Mouse (Mus musculus) myocyte (in vitro differentiated cells): Measurements from ENCODE around the gene Rhbg. TPM values are rescaled to one million over a fixed set of nuclear protein-coding genes. Genes with fewer than 3 reads are reported as not detected.

Source experiments
- H3K27me3 ChIP-seq: one replicate; pipeline ENCODE4 v1.6.1; 2011; ENCODE audit not compliant: control insufficient read depth, insufficient read depth, insufficient read length
- H3K36me3 ChIP-seq: one replicate; pipeline ENCODE4 v1.6.1; 2011; ENCODE audit not compliant: control insufficient read depth, insufficient read depth
- H3K4me2 ChIP-seq: one replicate; pipeline ENCODE4 v1.6.1; 2011; ENCODE audit warnings: low read depth, control low read depth
- H3K4me3 ChIP-seq: one replicate; pipeline ENCODE4 v1.5.1; 2011; ENCODE audit warnings: mild to moderate bottlenecking, control low read depth, moderate library complexity
- H3K79me2 ChIP-seq: one replicate; pipeline ENCODE4 v1.6.1; 2011; ENCODE audit not compliant: control insufficient read depth, insufficient read depth
- H3ac ChIP-seq: one replicate; pipeline ENCODE4 v1.6.1; 2011; ENCODE audit not compliant: control insufficient read depth, insufficient read length
- CEBPB ChIP-seq: IDR thresholded peaks from 2 replicates; pipeline ENCODE4 v1.6.1; 2011; ENCODE audit warnings: mild to moderate bottlenecking, moderate library complexity; ENCODE audit not compliant: poor library complexity, insufficient read depth, severe bottlenecking
- E2F4 ChIP-seq: IDR thresholded peaks from one replicate; pipeline ENCODE4 v1.6.1; 2011; ENCODE audit warnings: mild to moderate bottlenecking, control low read depth, moderate library complexity; ENCODE audit not compliant: insufficient read depth
- MAX ChIP-seq: IDR thresholded peaks from one replicate; pipeline ENCODE4 v1.6.1; 2011; ENCODE audit warnings: low read depth, mild to moderate bottlenecking, control low read depth
- MYOD1 ChIP-seq, 3 experiments: IDR thresholded peaks; one replicate each; pipeline ENCODE4 v1.6.1; 2011; ENCODE audit warnings: control low read depth in 2 of 3, low read depth in 2 of 3, mild to moderate bottlenecking in 2 of 3, moderate library complexity in 1 of 3; ENCODE audit not compliant: insufficient read length in 2 of 3, control insufficient read depth in 1 of 3
- MYOG ChIP-seq, 3 experiments: IDR thresholded peaks; one replicate each; pipeline ENCODE4 v1.6.1; 2011; ENCODE audit warnings: control low read depth in 2 of 3, low read depth in 2 of 3, mild to moderate bottlenecking in 2 of 3; ENCODE audit not compliant: insufficient read length in 2 of 3, control insufficient read depth in 1 of 3, insufficient read depth in 1 of 3
- POLR2A ChIP-seq: IDR thresholded peaks from one replicate; pipeline ENCODE4 v1.6.1; 2011; ENCODE audit warnings: low read depth, mild to moderate bottlenecking, control low read depth, moderate library complexity; ENCODE audit not compliant: insufficient read length
- POLR2AphosphoS2 ChIP-seq: IDR thresholded peaks from one replicate; pipeline ENCODE4 v1.6.1; 2011; ENCODE audit warnings: low read depth, control low read depth; ENCODE audit not compliant: insufficient read length
- REST ChIP-seq: IDR thresholded peaks from one replicate; pipeline ENCODE4 v1.6.1; 2011; ENCODE audit warnings: mild to moderate bottlenecking, control low read depth, moderate library complexity; ENCODE audit not compliant: insufficient read depth, insufficient read length
- SRF ChIP-seq: IDR thresholded peaks from one replicate; pipeline ENCODE4 v1.6.1; 2011; ENCODE audit warnings: low read depth; ENCODE audit not compliant: control insufficient read depth, insufficient read length
- TCF12 ChIP-seq: IDR thresholded peaks from one replicate; pipeline ENCODE4 v1.6.1; 2011; ENCODE audit warnings: mild to moderate bottlenecking, control low read depth; ENCODE audit not compliant: poor library complexity, insufficient read depth, severe bottlenecking
- TCF3 ChIP-seq: IDR thresholded peaks from one replicate; pipeline ENCODE4 v1.6.1; 2011; ENCODE audit warnings: low read depth, control low read depth; ENCODE audit not compliant: insufficient read length
- USF1 ChIP-seq: IDR thresholded peaks from one replicate; pipeline ENCODE4 v1.6.1; 2011; ENCODE audit warnings: low read depth, mild to moderate bottlenecking, control low read depth, moderate library complexity
- polyA plus RNA-seq: library from polyadenylated mRNA; unstranded; fragments of >200 nt; fragmentation: generic; extraction: Trizol; gene quantifications from one replicate; pipeline ENCODE4 v1.2.1, GENCODE M21; 2012; ENCODE audit warnings: missing spikeins

The Rhbg gene
- polyA plus RNA-seq, 1 experiment: not detected

DNA sequence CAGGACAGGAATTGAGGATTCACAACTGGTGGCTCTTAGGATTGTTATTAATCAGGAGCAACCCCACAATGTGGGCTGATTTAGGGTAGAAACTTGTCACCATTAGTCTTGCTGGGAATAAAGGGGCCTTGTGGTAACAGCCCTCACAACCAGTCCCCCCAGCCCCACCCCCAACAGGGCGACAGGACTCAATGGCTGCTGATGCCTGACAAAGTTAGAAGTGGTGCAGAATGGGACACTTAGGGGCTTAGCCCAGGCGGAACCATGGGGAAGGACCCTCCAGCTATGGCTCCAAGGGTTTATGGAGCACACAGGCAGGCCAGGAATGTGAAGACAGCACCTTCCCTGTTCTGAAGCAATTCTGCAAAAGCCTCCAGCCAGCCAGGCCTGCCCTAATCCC is 18.9 kb downstream of the Rhbg start:
- H3ac ChIP-seq: no peak overlapping the region
- peaks cover 67% of the 10 kb centered on the region for H3K27me3 ChIP-seq
- H3K79me2 ChIP-seq: no peaks in the 10 kb centered on the region
- TF ChIP-seq TCF12: no peak
- TF ChIP-seq REST: no peak
- TF ChIP-seq SRF: no peak
- TF ChIP-seq E2F4: no peak
- no peak for TF ChIP-seq TCF3
- no peak for TF ChIP-seq POLR2AphosphoS2
- no peak for TF ChIP-seq MYOD1 (IDR thresholded peaks at IDR 0.05; ENCODE audit: control insufficient read depth in 1 of 3, insufficient read length in 2 of 3, low read depth in 2 of 3)
- TF ChIP-seq USF1: no peak
- no peak for TF ChIP-seq CEBPB
- no peak for TF ChIP-seq MAX
- no peak for TF ChIP-seq POLR2A
- TF ChIP-seq MYOG (IDR thresholded peaks at IDR 0.05; ENCODE audit: control insufficient read depth in 1 of 3, insufficient read depth in 1 of 3, insufficient read length in 2 of 3, low read depth in 2 of 3): no peak
- no peaks in the 10 kb centered on the region for H3K36me3 ChIP-seq
- H3K4me3 ChIP-seq: no peak overlapping the region
- no peak overlapping the region for H3K4me2 ChIP-seq

DNA sequence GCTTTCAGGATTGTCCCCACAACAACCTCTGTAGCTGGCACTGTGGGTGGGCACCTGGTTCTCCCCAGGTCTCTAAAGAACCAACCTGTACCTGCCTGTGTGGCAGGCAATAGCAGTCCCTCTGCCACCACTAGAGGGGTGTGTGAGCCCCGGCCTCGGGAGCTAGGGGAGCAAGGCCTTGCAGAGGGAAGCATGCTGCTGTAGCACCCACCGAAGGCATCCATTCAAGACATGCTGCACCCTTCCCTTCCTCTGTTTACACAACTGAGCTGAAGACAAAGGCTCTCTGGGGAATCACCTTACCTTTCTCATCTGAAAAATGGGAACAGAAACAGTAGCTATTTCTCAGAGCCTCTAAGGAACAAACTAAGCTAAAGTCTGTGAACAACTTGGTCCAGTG is 19.3 kb downstream of the Rhbg start:
- H3K79me2 ChIP-seq: no peaks in the 10 kb centered on the region
- H3ac ChIP-seq: no peak overlapping the region
- no peak overlapping the region for H3K4me2 ChIP-seq
- H3K36me3 ChIP-seq: no peaks in the 10 kb centered on the region
- H3K4me3 ChIP-seq: no peak overlapping the region
- H3K27me3 ChIP-seq: peaks cover 67% of the 10 kb centered on the region
- no peak for TF ChIP-seq MYOG (IDR thresholded peaks at IDR 0.05; ENCODE audit: control insufficient read depth in 1 of 3, insufficient read depth in 1 of 3, insufficient read length in 2 of 3, low read depth in 2 of 3)
- no peak for TF ChIP-seq CEBPB
- TF ChIP-seq REST: no peak
- no peak for TF ChIP-seq SRF
- no peak for TF ChIP-seq TCF3
- no peak for TF ChIP-seq MAX
- no peak for TF ChIP-seq POLR2AphosphoS2
- no peak for TF ChIP-seq USF1

DNA sequence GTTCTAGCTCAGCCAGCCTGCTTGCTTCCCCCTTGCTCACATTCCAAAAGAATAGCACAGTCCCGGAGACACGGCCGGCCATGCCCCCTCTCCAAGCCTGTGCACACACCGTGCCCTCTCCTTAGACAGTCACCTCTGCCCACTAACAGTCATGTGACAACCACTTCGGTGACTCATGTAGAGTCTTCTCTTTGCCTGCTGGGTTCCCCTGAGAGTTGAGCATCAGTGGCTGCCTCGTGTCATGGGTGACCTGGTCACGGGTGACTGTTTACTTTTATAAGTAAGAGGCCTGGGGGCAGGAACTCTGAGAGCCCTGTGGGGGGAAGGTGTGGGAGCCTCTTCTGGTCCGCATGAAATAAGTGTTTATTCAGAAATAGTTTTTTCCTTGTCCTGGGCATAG is 20.5 kb downstream of the Rhbg start:
- no peak for TF ChIP-seq SRF
- no peak for TF ChIP-seq POLR2A
- peak; percentile 29 for TF ChIP-seq USF1
- H3K79me2 ChIP-seq: no peaks in the 10 kb centered on the region

DNA sequence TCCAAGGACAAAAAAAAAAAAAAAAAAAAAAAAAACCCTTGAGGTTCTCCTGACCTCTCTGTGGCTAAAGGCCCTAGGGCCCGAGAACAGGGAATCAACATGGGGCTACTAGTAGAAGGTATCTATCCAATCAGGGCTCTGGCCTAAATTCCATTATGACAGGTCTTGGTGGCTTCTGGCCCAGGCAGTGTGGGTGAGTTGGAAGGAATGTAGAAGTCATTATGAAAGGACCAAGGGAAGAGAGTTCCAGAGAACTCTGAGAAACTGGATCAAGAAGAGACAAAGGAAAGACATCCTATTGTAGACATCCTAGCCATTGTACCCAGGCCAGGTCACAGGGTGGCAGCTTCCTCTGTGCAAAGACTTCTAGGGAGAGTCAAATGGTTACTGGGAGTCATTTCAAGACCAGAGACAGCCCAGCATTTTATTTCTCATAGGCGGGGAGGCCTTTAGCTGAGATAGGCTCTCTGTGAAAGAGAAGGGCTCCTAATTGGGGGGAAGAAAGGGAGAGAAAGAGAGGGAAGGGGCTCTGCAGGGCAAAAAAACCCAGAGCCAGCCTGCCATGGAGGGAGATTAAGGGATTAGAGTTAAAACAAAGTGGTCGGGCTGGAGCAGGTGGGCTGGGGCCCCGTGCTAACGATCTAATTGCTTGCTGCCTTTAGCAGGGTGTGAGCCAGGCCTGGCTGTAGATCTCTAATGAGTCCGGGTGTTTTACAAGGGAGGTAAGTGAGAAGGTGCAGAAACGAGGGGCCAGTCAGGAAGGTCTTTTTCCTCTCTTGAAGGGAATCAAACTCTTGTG is 21.5 kb downstream of the Rhbg start:
- TF ChIP-seq SRF: no peak
- TF ChIP-seq MAX: no peak
- no peak for TF ChIP-seq POLR2A
- TF ChIP-seq CEBPB: no peak
- no peak for TF ChIP-seq REST
- no peak for TF ChIP-seq TCF3
- TF ChIP-seq USF1: no peak
- no peak for TF ChIP-seq POLR2AphosphoS2
- TF ChIP-seq MYOD1 (IDR thresholded peaks at IDR 0.05; ENCODE audit: control insufficient read depth in 1 of 3, insufficient read length in 2 of 3, low read depth in 2 of 3): no peak
- no peak for TF ChIP-seq MYOG (IDR thresholded peaks at IDR 0.05; ENCODE audit: control insufficient read depth in 1 of 3, insufficient read depth in 1 of 3, insufficient read length in 2 of 3, low read depth in 2 of 3)
- no peak for TF ChIP-seq TCF12
- Histone ChIP-seq H3K36me3 (no peaks in the 10 kb centered on the region), H3K27me3 (peaks cover 68% of the 10 kb centered on the region), H3K79me2 (no peaks in the 10 kb centered on the region), H3K4me2 (no peak overlapping the region), H3ac (no peak overlapping the region), H3K4me3 (no peak overlapping the region)

More for the DNA sequence above, 20.5 kb downstream of the Rhbg start:
- Histone ChIP-seq H3K36me3 (no peaks in the 10 kb centered on the region), H3K4me2 (no peak overlapping the region), H3K27me3 (peaks cover 68% of the 10 kb centered on the region), H3ac (no peak overlapping the region), H3K4me3 (no peak overlapping the region)

DNA sequence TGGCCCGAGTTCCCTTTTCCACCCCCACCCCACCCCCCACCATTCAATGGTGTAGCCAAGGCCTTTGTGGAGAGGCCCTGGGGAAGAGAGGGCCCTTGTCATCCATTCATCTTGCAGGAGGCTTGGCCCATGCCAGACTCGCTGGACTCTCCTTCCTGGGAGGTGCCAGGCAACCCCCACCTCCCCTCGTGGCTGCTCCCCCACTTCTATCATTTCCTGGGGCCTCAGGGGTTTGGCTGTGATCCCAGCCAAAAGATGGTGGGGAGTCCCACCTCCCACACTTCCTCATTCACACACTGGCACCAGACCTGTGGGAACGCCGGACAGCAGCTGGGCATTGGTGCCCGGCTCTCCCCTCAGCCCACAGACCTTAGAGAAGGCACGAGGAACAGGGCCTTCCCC is 22.2 kb downstream of the Rhbg start:
- Histone ChIP-seq H3K27me3 (peaks cover 65% of the 10 kb centered on the region), H3K4me2 (no peak overlapping the region), H3K79me2 (no peaks in the 10 kb centered on the region), H3ac (no peak overlapping the region), H3K36me3 (no peaks in the 10 kb centered on the region), H3K4me3 (no peak overlapping the region)
- TF ChIP-seq TCF3 (no peak), MAX (no peak), REST (no peak)
